Mouse (Mus musculus): ENCODE measurements around the gene Krtap6-5. TPM values are rescaled to one million over a fixed set of nuclear protein-coding genes. Genes with fewer than 3 reads are reported as not detected.
"Not testable (repeated sequence)": the region's sequence is repeated elsewhere in the genome, so short reads cannot be mapped to it uniquely, and the experiment has no call there.

The Krtap6-5 gene
- not detected in 2 replicates for polyA plus RNA-seq (2015; fragmentation: Nextera tagmentation; extraction: Ambion mirVana)

- Histone ChIP-seq H3K27ac (no peak within 1 kb of the TSS), H3K9ac (ENCODE audit: low read depth, low read length) (no peak within 1 kb of the TSS), H3K4me1 (replicated peaks; ENCODE audit: insufficient read depth, low read length) (no peaks in the 10 kb centered on the region), H3K9me3 (replicated peaks; ENCODE audit: low read length) (no peaks in the 10 kb centered on the region), H3K4me2 (ENCODE audit: low read length) (no peak within 1 kb of the TSS), H3K27me3 (ENCODE audit: insufficient read depth, low read length) (no peaks in the 10 kb centered on the region), H3K36me3 (ENCODE audit: insufficient read depth, low read length) (no peaks in the 10 kb centered on the region), H3K4me3 (replicated peaks; ENCODE audit: low read depth, low read length) (no peak within 1 kb of the TSS)
- ATAC-seq (replicated peaks; ENCODE audit: low FRiP score, low read depth), result no peak
- TF ChIP-seq CTCF (IDR thresholded peaks at IDR 0.05; ENCODE audit: low read depth), result no peak
- DNase-seq (ENCODE audit: low spot score), result no peak
- 72% methylated on average over 3 of the region's 3 CpGs for WGBS
These were observed at the start of gene Krtap6-5 for GRCm38 (mm10) chr16:89047783-89048182. TSS of gene Krtap6-5 (minus strand) at chr16:89047883.

DNA sequence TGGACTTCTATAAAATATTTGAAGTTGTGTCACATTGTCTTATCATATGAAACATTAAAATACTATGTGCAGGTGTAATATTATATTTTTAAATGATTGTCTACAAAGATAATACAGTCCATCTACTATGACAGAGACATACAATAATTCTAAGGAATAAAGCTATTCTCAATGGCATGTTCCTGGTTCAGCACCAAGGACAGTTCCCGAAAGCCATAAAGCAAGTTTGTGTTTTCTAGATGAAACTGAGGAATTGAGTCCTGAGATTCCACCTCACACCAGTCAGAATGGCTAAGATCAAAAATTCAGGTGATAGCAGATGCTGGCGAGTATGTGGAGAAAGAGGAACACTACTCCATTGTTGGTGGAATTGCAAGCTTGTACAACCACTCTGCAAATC lies 23.4 kb upstream of the Krtap6-5 start:
- not testable (repeated sequence) for H3K36me3 ChIP-seq (ENCODE audit: insufficient read depth, low read length); H3K27ac ChIP-seq; H3K4me1 ChIP-seq (replicated peaks; ENCODE audit: insufficient read depth, low read length); H3K4me2 ChIP-seq (ENCODE audit: low read length); H3K9me3 ChIP-seq (replicated peaks; ENCODE audit: low read length); H3K27me3 ChIP-seq (ENCODE audit: insufficient read depth, low read length); H3K4me3 ChIP-seq (replicated peaks; ENCODE audit: low read depth, low read length); H3K9ac ChIP-seq (ENCODE audit: low read depth, low read length); ATAC-seq (replicated peaks; ENCODE audit: low FRiP score, low read depth)
- 76% methylated on average over 2 of the region's 2 CpGs for WGBS
- DNase-seq (ENCODE audit: low spot score), result peak; percentile 54

- not testable (repeated sequence) for H3K4me1 ChIP-seq (replicated peaks; ENCODE audit: insufficient read depth, low read length); H3K27ac ChIP-seq; H3K9ac ChIP-seq (ENCODE audit: low read depth, low read length); H3K4me3 ChIP-seq (replicated peaks; ENCODE audit: low read depth, low read length); DNase-seq (ENCODE audit: low spot score); H3K36me3 ChIP-seq (ENCODE audit: insufficient read depth, low read length); H3K9me3 ChIP-seq (replicated peaks; ENCODE audit: low read length); H3K27me3 ChIP-seq (ENCODE audit: insufficient read depth, low read length); H3K4me2 ChIP-seq (ENCODE audit: low read length); ATAC-seq (replicated peaks; ENCODE audit: low FRiP score, low read depth)
- WGBS, result no CpG with 5 or more reads among the region's 2 CpGs
These were observed 16.2 kb upstream of the Krtap6-5 start, which contains the start of gene 1110025L11Rik for GRCm38 (mm10) chr16:89063902-89064301. TSS of gene 1110025L11Rik (minus strand) at chr16:89064002.

DNA sequence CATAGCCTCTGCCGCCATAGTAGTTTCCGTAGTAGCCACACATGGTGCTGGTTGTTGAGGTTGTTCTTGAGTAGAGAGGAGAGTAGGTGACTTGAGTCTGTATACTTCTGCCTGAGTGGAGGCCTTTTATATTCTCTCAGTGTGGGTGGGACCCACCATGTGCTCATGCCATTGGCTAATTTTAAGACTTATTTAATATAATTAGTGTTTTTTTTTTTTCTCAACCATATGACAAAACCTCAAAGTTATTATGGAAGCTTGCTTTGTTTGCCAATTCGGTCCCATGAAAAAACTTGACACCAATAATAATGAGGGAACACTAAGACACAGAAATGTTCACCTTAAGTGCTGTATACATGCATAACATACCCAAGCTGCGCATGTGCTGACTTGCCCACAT lies 6.3 kb downstream of the Krtap6-5 start, which contains the start of gene Gm10228:
Gm10228 (minus strand) TSS at position 101 of the 400 bp plus-strand sequence.
- not testable (repeated sequence) for DNase-seq (ENCODE audit: low spot score); H3K27ac ChIP-seq; H3K4me1 ChIP-seq (replicated peaks; ENCODE audit: insufficient read depth, low read length); H3K36me3 ChIP-seq (ENCODE audit: insufficient read depth, low read length); H3K9me3 ChIP-seq (replicated peaks; ENCODE audit: low read length); H3K27me3 ChIP-seq (ENCODE audit: insufficient read depth, low read length); H3K4me2 ChIP-seq (ENCODE audit: low read length); H3K4me3 ChIP-seq (replicated peaks; ENCODE audit: low read depth, low read length); H3K9ac ChIP-seq (ENCODE audit: low read depth, low read length); ATAC-seq (replicated peaks; ENCODE audit: low FRiP score, low read depth)
- WGBS, result 90% methylated on average over 2 of the region's 4 CpGs

GRCm38 (mm10) chr16:89031399-89031798 lies 16.3 kb downstream of the Krtap6-5 start, which contains the start of gene Krtap6-1:
TSS of gene Krtap6-1 (plus strand) at chr16:89031699.
- not testable (repeated sequence) for ATAC-seq (replicated peaks; ENCODE audit: low FRiP score, low read depth); H3K9me3 ChIP-seq (replicated peaks; ENCODE audit: low read length); H3K27ac ChIP-seq; H3K9ac ChIP-seq (ENCODE audit: low read depth, low read length); DNase-seq (ENCODE audit: low spot score); H3K4me2 ChIP-seq (ENCODE audit: low read length); H3K4me1 ChIP-seq (replicated peaks; ENCODE audit: insufficient read depth, low read length); H3K4me3 ChIP-seq (replicated peaks; ENCODE audit: low read depth, low read length); H3K36me3 ChIP-seq (ENCODE audit: insufficient read depth, low read length); H3K27me3 ChIP-seq (ENCODE audit: insufficient read depth, low read length)
- 91% methylated on average over 3 of the region's 3 CpGs for WGBS

GRCm38 (mm10) chr16:89014984-89015383 lies 32.7 kb downstream of the Krtap6-5 start, which contains the start of gene Gm10229:
TSS of gene Gm10229 (plus strand) at chr16:89015284.
- not testable (repeated sequence) for ATAC-seq (replicated peaks; ENCODE audit: low FRiP score, low read depth); H3K4me2 ChIP-seq (ENCODE audit: low read length)
- WGBS, result 90% methylated on average over 1 of the region's 3 CpGs

DNA sequence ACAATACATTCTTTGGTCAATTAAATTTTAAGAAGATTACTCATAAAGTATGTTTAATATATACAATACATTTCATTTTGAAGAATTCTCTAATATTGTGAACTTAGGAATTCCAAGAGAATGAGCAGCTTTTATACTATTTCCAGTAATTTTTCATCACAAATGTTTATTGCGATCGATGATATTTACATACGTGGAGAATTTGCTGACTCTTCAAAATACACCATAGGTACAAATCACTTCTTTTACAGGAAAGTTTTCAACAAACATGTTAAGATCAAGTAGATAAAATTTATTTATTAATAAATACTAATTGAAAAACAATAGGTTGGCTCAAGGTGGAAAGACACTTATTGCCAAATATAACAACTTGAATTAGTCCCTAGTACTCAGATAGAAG lies 33.7 kb downstream of the Krtap6-5 start:
- WGBS, result 95% methylated on average over 3 of the region's 3 CpGs
- TF ChIP-seq CTCF (IDR thresholded peaks at IDR 0.05; ENCODE audit: low read depth), result no peak
- ATAC-seq (replicated peaks; ENCODE audit: low FRiP score, low read depth), result no peak

More at GRCm38 (mm10) chr16:89014984-89015383, 32.7 kb downstream of the Krtap6-5 start, which contains the start of gene Gm10229:
- not testable (repeated sequence) for H3K9ac ChIP-seq (ENCODE audit: low read depth, low read length); H3K27ac ChIP-seq; DNase-seq (ENCODE audit: low spot score); H3K27me3 ChIP-seq (ENCODE audit: insufficient read depth, low read length); H3K36me3 ChIP-seq (ENCODE audit: insufficient read depth, low read length); H3K9me3 ChIP-seq (replicated peaks; ENCODE audit: low read length); H3K4me3 ChIP-seq (replicated peaks; ENCODE audit: low read depth, low read length); H3K4me1 ChIP-seq (replicated peaks; ENCODE audit: insufficient read depth, low read length)

More for the DNA sequence above, 33.7 kb downstream of the Krtap6-5 start:
- Histone ChIP-seq H3K36me3 (ENCODE audit: insufficient read depth, low read length) (no peaks in the 10 kb centered on the region), H3K4me2 (ENCODE audit: low read length) (no peak overlapping the region), H3K9ac (ENCODE audit: low read depth, low read length) (no peak overlapping the region), H3K9me3 (replicated peaks; ENCODE audit: low read length) (no peaks in the 10 kb centered on the region), H3K27ac (no peak overlapping the region), H3K4me1 (replicated peaks; ENCODE audit: insufficient read depth, low read length) (no peaks in the 10 kb centered on the region), H3K4me3 (replicated peaks; ENCODE audit: low read depth, low read length) (no peak overlapping the region), H3K27me3 (ENCODE audit: insufficient read depth, low read length) (no peaks in the 10 kb centered on the region)
- no peak for DNase-seq (ENCODE audit: low spot score)

Data from kidney, postnatal 0 days (tissue).